Mouse (Mus musculus) ovary, adult 18-20 months (tissue): ENCODE data around the gene Ybx1.

ENCODE experiments used
- DNase-seq: peaks from one replicate; pipeline ENCODE4 v3.0.0; 2022; ENCODE audit warnings: low spot score, mixed read lengths

Gene Ybx1

DNA sequence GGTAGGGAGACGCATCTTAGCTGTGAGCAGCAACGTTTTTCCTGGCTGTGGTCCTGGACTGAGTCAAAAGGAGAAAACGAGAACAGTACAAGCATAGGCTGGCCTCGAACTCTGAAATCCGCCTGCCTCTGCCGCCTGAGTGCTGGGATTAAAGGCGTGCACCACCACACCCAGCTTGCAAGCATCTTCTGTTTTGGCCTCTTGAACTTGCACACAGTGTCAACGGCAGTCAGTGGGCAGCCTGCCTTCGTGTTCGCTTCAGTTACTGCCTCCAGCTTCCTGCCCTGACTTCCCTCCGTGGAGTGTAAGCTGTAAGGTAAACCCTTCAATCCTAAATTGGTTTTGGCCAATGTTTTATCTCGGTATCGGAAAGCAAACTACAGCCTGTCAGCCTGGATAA is 27.8 kb downstream of the Ybx1 start:
- DNase-seq: no peak

GRCm38 (mm10) chr4:119263459-119263858 is 30.9 kb downstream of the Ybx1 start:
- no peak for DNase-seq

- no peak for DNase-seq
These were observed 31.9 kb downstream of the Ybx1 start for GRCm38 (mm10) chr4:119262483-119262882.

DNA sequence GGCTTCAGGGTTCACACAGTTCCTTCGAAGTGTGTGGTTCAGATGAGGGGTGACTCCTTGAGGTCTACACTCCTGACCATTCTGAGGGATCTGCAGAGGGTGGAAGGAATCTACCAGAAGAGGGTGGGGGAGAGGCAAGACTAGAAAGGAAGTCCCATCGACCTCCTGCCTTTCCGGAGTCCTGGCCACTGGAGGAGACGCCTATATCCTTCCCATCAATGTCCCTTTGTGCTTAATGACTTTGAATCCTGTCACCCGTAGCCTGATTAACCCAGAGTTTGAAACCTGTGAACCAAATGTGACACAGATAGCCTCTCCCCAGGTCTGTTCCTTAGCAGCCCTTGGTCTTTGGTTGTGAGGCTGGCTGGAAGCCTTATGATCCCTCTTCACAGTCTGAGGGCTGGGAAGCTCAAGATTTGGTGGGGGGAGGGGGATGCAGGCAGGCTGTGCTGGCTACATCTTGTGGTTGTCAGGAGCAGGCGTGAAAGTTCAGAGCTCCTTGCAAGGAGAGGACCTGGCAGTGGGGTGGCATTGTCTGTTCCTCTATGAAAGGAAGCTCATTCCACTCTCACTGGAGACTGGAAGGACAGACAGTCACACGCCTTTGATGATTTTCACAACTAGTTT is 33.2 kb downstream of the Ybx1 start:
- DNase-seq: no peak

GRCm38 (mm10) chr4:119259344-119260254 is 34.8 kb downstream of the Ybx1 start:
- DNase-seq: no peak

GRCm38 (mm10) chr4:119257083-119257482 is 37.3 kb downstream of the Ybx1 start:
- DNase-seq: no peak

DNA sequence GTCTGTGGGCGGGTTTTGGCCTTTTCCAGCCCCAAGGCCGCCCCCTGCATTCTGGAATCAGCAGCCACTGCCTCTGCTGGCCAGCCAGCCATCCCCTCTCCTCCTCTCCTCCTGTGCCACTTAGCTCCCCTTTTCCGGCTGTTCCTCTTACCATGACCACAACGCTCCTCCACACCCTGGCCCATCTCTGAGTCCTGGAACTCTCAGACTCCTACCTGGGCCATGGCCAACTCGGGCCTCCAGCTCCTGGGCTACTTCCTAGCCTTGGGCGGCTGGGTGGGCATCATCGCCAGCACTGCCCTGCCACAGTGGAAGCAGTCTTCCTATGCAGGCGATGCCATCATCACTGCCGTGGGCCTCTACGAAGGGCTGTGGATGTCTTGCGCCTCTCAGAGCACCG is 39.1 kb downstream of the Ybx1 start, which contains the start of gene Cldn19:
Gene Cldn19 (plus strand): TSS at position 64 of the 400 bp plus-strand sequence.
- DNase-seq: no peak

DNA sequence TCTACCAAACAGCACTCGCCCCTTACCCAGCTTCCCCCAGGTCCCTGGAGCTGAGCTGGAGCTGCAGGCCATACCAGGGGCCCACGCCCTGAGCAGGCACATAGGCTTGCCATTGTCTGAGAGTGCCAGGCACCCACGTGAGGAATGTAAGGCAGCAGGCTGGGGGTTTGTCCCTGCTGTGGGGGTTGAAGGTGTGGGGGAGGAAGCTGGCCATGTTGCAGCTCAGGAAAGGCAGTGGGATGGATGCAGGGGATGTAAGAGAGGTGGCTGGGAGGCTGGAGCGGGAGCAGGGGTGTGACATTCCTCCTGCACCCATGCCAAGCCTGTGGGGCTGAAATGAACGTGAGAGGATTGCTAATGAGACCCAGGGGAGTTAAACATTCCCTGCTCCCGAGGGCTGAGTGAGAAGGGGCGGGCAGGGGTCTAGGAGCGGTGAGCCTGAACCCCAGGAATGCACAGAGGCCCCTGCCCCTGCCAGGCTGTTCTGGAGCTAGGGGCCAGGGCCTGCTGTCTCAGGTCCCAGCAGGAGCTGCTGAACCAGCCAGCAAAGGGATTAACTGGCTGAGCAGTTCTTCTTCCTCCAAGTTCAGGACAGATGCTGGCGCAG is 40.3 kb downstream of the Ybx1 start:
- DNase-seq: no peak

- no peak for DNase-seq
These were observed 42.2 kb downstream of the Ybx1 start for GRCm38 (mm10) chr4:119252025-119252808.

DNA sequence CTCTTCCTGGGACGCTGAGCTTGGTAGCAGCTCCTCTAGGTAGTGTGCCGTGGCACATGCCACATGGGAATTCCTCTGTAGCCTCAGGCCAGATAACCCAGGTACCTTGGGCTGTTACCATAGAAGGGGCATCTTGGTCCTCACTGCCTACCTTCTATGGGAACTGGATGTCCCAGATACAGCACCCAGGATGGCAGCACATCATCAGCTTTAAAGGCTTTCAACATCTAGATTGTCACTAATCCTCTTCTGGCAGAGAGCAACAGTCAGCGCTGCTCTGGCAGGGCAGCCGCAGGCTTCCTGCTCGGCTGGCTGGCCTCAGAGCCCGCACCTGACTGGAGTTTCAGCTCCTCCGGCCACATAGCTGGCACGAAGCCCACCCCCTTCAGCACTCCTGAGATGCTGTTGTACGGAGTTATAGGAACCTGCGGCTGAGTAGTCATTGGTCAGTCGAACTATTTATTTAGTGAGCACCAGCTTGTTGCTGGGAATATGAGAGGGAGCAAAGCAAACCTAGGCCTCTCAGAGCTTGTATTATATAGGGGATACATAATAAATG is 45.9 kb downstream of the Ybx1 start:
- no peak for DNase-seq

- DNase-seq: peak; percentile 43
These were observed 46.8 kb downstream of the Ybx1 start for GRCm38 (mm10) chr4:119247462-119248235.

GRCm38 (mm10) chr4:119246688-119247225 is 47.6 kb downstream of the Ybx1 start:
- no peak for DNase-seq

- no peak for DNase-seq
These were observed 48.4 kb downstream of the Ybx1 start for GRCm38 (mm10) chr4:119245961-119246360.

GRCm38 (mm10) chr4:119245556-119245955 is 48.8 kb downstream of the Ybx1 start:
- peak; percentile 26 for DNase-seq

DNA sequence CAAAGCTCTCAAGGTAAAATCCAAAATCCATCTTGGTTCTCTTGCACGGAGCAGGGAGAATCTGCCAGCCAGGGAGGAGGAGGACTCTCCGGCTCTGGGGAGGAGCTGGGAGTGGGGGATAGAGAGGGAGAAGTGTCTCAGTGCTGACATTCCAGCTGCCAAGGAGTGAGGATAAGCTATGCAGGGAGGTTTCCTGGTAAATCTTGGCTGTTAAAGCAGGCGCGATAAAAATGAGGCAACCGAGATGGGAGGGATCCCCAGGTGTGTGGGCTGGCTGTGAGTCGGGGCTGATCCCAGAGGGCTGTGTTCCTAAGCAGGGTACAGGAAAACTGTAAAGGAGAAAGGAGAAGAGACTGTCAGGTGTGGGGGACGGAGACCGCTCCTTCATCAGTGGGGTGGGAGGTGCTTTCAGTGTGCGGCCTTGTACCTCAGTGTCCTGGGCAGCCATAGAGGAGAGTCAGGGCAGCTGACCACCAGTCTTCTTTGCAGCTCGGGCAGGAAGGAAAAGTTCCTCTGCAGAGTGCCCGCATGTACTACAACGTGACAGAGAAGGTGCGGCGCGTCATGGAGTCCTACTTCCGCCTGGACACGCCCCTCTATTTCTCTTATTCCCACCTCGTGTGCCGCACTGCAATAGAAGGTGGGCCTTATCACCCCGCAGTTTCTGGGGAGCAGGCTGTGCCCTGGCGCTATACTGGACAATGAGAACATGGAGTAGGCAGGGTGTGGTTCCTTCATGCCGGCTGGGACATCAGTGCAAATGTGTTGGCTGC is 49.8 kb downstream of the Ybx1 start:
- peak; percentile 29 for DNase-seq

DNA sequence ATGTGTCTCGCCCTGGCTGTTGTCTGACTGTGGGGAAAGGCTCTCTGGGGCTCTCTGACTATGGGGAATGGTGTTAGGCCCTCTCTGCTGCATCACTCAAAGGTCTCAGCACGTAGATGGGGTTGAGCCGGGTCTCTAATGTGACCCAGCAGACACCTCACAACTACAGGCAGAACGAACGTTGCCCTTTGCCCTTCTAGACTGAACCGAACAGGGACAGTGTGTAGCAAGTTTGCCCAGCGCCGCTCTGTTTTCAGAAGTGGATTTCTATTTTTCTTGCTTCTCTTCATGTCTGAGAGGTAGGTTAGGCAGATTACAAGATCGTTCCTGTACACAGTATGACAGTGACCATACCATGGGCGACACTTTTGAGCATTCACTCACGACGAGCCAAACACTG is 51.8 kb downstream of the Ybx1 start:
- no peak for DNase-seq

GRCm38 (mm10) chr4:119241664-119242063 is 52.7 kb downstream of the Ybx1 start:
- no peak for DNase-seq

DNA sequence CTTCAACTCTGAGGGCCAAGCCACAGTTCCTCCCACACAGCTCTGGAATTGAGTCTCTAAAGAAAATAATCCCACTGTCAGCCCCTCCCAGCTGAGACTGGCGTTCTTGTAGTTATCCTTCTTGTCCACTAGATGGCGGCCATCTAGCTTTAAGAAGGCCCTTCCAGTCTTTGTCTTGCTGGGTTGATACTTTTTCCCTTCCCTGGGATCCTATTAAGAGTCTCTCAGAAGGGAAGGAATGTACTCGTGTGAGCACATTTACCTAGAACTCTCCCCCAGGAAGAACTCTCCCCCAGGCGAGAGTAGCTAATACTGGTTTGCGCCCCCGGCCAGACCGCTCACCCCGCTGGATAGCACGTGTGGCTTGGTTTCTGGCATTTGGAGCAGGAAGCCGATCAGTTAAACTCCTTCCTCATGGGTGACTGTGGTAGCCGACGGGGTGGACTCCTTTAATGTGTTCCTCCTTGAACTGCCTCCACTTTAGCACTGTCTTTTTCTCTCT is 55.2 kb downstream of the Ybx1 start:
- peak; percentile 42 for DNase-seq

- no peak for DNase-seq
These were observed 55.7 kb downstream of the Ybx1 start for GRCm38 (mm10) chr4:119238661-119239060.

GRCm38 (mm10) chr4:119234348-119234747 is 60.1 kb downstream of the Ybx1 start:
- DNase-seq: no peak
